Mouse (Mus musculus): Measurements from ENCODE around the gene Plscr2.

GRCm38 (mm10) chr9:92292922-92293321 is 17.5 kb downstream of the Plscr2 start:
- TF ChIP-seq CTCF (IDR thresholded peaks at IDR 0.05; ENCODE audit: low read depth, low read length) (no peak), GATA1 (IDR thresholded peaks at IDR 0.05; ENCODE audit: borderline replicate concordance, low read length) (no peak), GATA2 (IDR thresholded peaks at IDR 0.05; ENCODE audit: borderline replicate concordance, low read depth, low read length) (no peak), POLR2AphosphoS5 (IDR thresholded peaks at IDR 0.05; ENCODE audit: insufficient replicate concordance, low read depth, low read length) (no peak), TAL1 (conservative IDR thresholded peaks at IDR 0.05; ENCODE audit: low read depth, low read length) (no peak)
